Mouse (Mus musculus) megakaryocyte, embryonic 14.5 days (primary cell): ENCODE results near the gene Ptprm.

Experiments used
- FLI1 ChIP-seq: IDR thresholded peaks from 2 replicates; pipeline ENCODE4 v1.6.1; 2012; ENCODE audit warnings: low read length, inconsistent platforms, mixed read lengths
- GATA1 ChIP-seq: IDR thresholded peaks from 3 replicates; pipeline ENCODE4 v1.6.1; 2012; ENCODE audit warnings: mixed read lengths, low read length, inconsistent platforms, borderline replicate concordance

DNA sequence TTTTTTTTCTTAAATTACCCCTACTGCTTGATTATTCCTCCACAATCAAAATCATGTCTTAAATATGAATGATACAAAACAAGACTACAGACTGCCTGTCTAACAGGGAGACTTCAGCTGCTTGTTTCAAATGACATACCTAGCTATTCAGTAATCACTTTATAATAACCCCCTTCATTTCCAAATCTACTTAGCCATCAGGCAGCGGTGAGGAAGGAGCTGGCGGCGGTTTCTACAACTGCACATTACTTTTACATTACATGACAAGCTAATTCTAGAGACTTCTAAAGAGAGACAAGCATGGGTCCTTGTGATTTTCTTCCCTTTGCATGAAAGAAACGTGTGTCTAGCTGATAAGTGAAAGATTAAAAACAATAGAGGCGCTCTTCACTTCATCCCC lies 377.8 kb downstream of the Ptprm start:
- TF ChIP-seq GATA1 (no peak), FLI1 (no peak)
